Mouse (Mus musculus): ENCODE results near the gene Ube2d2b. TPM values are rescaled to one million over a fixed set of nuclear protein-coding genes. Genes with fewer than 3 reads are reported as not detected.

Gene Ube2d2b
- polyA plus RNA-seq, 1 experiment from 2014 or later = 0.15 TPM

DNA sequence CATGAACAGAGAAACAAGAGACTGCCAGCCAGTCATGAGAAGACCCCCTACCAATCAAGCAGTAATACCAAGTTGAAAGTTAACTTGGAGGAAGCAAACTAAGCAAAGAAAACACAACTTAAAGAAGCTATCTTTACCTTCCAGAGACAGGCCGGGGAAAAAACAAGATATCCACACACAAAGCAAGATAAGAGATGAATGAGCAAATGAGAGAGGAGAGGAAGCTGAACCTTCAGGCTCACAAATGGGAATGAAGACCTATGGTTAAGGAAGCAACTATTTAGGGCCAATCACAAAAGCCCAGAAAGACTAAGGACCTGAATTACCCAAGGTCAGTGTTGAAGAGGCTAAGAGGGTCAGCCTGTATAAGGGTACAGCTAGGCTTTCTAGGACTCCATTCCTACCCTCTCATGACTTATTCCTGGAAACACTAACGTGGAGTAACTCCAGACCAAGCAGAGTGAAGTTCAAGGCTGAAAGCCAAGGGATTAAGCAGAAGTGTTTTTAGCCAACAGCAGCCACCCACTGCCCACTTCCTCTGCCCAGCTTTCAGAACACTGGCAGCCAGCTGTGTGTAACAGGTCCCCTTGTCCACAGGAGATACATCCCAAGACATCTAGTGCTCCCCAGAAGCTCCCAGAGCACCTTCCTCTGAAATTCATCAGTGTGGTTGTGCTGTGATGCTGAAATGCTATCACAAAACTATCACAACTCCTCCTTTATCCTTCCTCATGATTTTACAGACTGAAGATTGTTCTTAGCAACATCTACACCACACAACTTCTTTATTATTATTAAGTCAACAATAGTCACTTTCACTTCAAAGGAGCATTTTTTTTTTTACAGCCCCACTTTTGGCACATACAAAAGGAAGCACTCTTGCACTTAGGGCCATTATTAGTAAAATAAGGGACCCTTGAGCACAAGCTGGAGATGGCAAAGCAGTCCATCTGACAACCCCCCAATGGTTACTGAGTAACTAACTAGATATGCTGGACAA is 36.5 kb downstream of the Ube2d2b start:
- H3K4me3 ChIP-seq (ENCODE audit: low read depth, low read length) = no peak overlapping the region
- WGBS = 78% methylated on average over 2 of the region's 2 CpGs
- no peaks in the 10 kb centered on the region for H3K36me3 ChIP-seq (ENCODE audit: control insufficient read depth, insufficient read depth, low read length)
- DNase-seq (ENCODE audit: low spot score) (no peak), ATAC-seq (replicated peaks; ENCODE audit: low FRiP score) (no peak)
- no peaks in the 10 kb centered on the region for H3K9me3 ChIP-seq (ENCODE audit: control insufficient read depth, low read length)
- H3K9ac ChIP-seq (ENCODE audit: low read length) = no peak overlapping the region
- H3K4me1 ChIP-seq (replicated peaks; ENCODE audit: control insufficient read depth, insufficient read depth, low read length) = no peaks in the 10 kb centered on the region
- no peaks in the 10 kb centered on the region for H3K27me3 ChIP-seq (ENCODE audit: control insufficient read depth, insufficient read depth, low read length)
- no peak overlapping the region for H3K27ac ChIP-seq (ENCODE audit: low read depth, low read length)
- no peak overlapping the region for H3K4me2 ChIP-seq (ENCODE audit: low read depth, low read length, severe bottlenecking)

GRCm38 (mm10) chr5:107867970-107868904 is 38.3 kb downstream of the Ube2d2b start:
- under 1% methylated on average over 82 of the region's 82 CpGs for WGBS
- Histone ChIP-seq H3K27ac (ENCODE audit: low read depth, low read length) (peak overlapping the region; percentile 92), H3K4me1 (replicated peaks; ENCODE audit: control insufficient read depth, insufficient read depth, low read length) (no peaks in the 10 kb centered on the region), H3K27me3 (ENCODE audit: control insufficient read depth, insufficient read depth, low read length) (no peaks in the 10 kb centered on the region), H3K4me2 (ENCODE audit: low read depth, low read length, severe bottlenecking) (peak overlapping the region; percentile 67), H3K4me3 (ENCODE audit: low read depth, low read length) (peak overlapping the region; percentile 89), H3K9ac (ENCODE audit: low read length) (peak overlapping the region; percentile 92), H3K36me3 (ENCODE audit: control insufficient read depth, insufficient read depth, low read length) (no peaks in the 10 kb centered on the region), H3K9me3 (ENCODE audit: control insufficient read depth, low read length) (no peaks in the 10 kb centered on the region)
- peak; percentile 68 for DNase-seq (ENCODE audit: low spot score)
- peak; percentile 70 for ATAC-seq (replicated peaks; ENCODE audit: low FRiP score)

DNA sequence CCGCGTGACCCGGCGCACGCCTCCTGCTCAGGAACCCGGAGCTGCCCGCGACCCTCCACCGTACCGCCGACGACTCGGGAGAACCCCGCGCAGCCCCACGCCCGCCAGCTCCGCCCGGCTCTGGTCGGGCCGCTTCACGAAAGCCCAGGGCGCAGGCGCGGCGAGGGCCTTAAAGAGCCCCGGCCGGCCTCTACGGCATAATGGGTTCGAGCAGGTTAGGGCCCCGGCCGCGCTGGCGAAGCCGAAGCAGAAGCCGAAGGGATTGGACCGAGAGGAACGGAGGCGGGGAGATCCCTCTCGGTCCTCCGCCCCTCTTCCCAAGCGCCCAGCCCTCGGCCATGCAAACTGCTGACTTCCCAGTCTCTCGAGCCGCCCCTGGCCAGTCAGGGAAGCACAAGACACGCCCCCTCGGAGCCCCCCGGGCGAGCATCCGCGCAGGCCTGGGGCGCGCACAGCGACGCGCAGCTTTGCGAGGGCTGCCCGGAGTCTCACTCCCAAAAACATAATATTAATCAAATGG is 39.1 kb downstream of the Ube2d2b start:
- Histone ChIP-seq H3K27ac (ENCODE audit: low read depth, low read length) (peak overlapping the region; percentile 92), H3K27me3 (ENCODE audit: control insufficient read depth, insufficient read depth, low read length) (no peaks in the 10 kb centered on the region), H3K4me2 (ENCODE audit: low read depth, low read length, severe bottlenecking) (peak overlapping the region; percentile 67), H3K36me3 (ENCODE audit: control insufficient read depth, insufficient read depth, low read length) (no peaks in the 10 kb centered on the region), H3K4me3 (ENCODE audit: low read depth, low read length) (peak overlapping the region; percentile 89), H3K9ac (ENCODE audit: low read length) (peak overlapping the region; percentile 92), H3K4me1 (replicated peaks; ENCODE audit: control insufficient read depth, insufficient read depth, low read length) (no peaks in the 10 kb centered on the region), H3K9me3 (ENCODE audit: control insufficient read depth, low read length) (no peaks in the 10 kb centered on the region)
- ATAC-seq (replicated peaks; ENCODE audit: low FRiP score) (peak; percentile 98), DNase-seq (ENCODE audit: low spot score) (peak; percentile 97)
- under 1% methylated on average over 58 of the region's 58 CpGs for WGBS

GRCm38 (mm10) chr5:107869701-107870100 is 39.8 kb downstream of the Ube2d2b start:
- H3K36me3 ChIP-seq (ENCODE audit: control insufficient read depth, insufficient read depth, low read length) = no peaks in the 10 kb centered on the region
- H3K4me3 ChIP-seq (ENCODE audit: low read depth, low read length) = no peak overlapping the region
- ATAC-seq (replicated peaks; ENCODE audit: low FRiP score) = no peak
- no peak overlapping the region for H3K27ac ChIP-seq (ENCODE audit: low read depth, low read length)
- no peaks in the 10 kb centered on the region for H3K4me1 ChIP-seq (replicated peaks; ENCODE audit: control insufficient read depth, insufficient read depth, low read length)
- DNase-seq (ENCODE audit: low spot score) = no peak
- no peaks in the 10 kb centered on the region for H3K9me3 ChIP-seq (ENCODE audit: control insufficient read depth, low read length)
- no peak overlapping the region for H3K4me2 ChIP-seq (ENCODE audit: low read depth, low read length, severe bottlenecking)
- no peaks in the 10 kb centered on the region for H3K27me3 ChIP-seq (ENCODE audit: control insufficient read depth, insufficient read depth, low read length)
- H3K9ac ChIP-seq (ENCODE audit: low read length) = no peak overlapping the region
- 67% methylated on average over 2 of the region's 2 CpGs for WGBS

- Histone ChIP-seq H3K27me3 (ENCODE audit: control insufficient read depth, insufficient read depth, low read length) (no peaks in the 10 kb centered on the region), H3K36me3 (ENCODE audit: control insufficient read depth, insufficient read depth, low read length) (no peaks in the 10 kb centered on the region), H3K9me3 (ENCODE audit: control insufficient read depth, low read length) (no peaks in the 10 kb centered on the region), H3K4me3 (ENCODE audit: low read depth, low read length) (no peak overlapping the region), H3K9ac (ENCODE audit: low read length) (no peak overlapping the region), H3K4me1 (replicated peaks; ENCODE audit: control insufficient read depth, insufficient read depth, low read length) (no peaks in the 10 kb centered on the region), H3K27ac (ENCODE audit: low read depth, low read length) (no peak overlapping the region), H3K4me2 (ENCODE audit: low read depth, low read length, severe bottlenecking) (no peak overlapping the region)
- DNase-seq (ENCODE audit: low spot score) = no peak
- WGBS = 88% methylated on average over 6 of the region's 6 CpGs
- no peak for ATAC-seq (replicated peaks; ENCODE audit: low FRiP score)
These were observed 43.4 kb downstream of the Ube2d2b start for GRCm38 (mm10) chr5:107873330-107873729.

- Histone ChIP-seq H3K9me3 (ENCODE audit: control insufficient read depth, low read length) (no peaks in the 10 kb centered on the region), H3K36me3 (ENCODE audit: control insufficient read depth, insufficient read depth, low read length) (no peaks in the 10 kb centered on the region), H3K27ac (ENCODE audit: low read depth, low read length) (no peak overlapping the region; the same call in 1 of the 2 replicates), H3K4me3 (ENCODE audit: low read depth, low read length) (no peak overlapping the region), H3K9ac (ENCODE audit: low read length) (no peak overlapping the region), H3K27me3 (ENCODE audit: control insufficient read depth, insufficient read depth, low read length) (no peaks in the 10 kb centered on the region), H3K4me1 (replicated peaks; ENCODE audit: control insufficient read depth, insufficient read depth, low read length) (no peaks in the 10 kb centered on the region), H3K4me2 (ENCODE audit: low read depth, low read length, severe bottlenecking) (no peak overlapping the region)
- ATAC-seq (replicated peaks; ENCODE audit: low FRiP score) (no peak), DNase-seq (ENCODE audit: low spot score) (no peak)
- WGBS = 73% methylated on average over 7 of the region's 7 CpGs
These were observed 44.0 kb downstream of the Ube2d2b start for GRCm38 (mm10) chr5:107873886-107874302.

DNA sequence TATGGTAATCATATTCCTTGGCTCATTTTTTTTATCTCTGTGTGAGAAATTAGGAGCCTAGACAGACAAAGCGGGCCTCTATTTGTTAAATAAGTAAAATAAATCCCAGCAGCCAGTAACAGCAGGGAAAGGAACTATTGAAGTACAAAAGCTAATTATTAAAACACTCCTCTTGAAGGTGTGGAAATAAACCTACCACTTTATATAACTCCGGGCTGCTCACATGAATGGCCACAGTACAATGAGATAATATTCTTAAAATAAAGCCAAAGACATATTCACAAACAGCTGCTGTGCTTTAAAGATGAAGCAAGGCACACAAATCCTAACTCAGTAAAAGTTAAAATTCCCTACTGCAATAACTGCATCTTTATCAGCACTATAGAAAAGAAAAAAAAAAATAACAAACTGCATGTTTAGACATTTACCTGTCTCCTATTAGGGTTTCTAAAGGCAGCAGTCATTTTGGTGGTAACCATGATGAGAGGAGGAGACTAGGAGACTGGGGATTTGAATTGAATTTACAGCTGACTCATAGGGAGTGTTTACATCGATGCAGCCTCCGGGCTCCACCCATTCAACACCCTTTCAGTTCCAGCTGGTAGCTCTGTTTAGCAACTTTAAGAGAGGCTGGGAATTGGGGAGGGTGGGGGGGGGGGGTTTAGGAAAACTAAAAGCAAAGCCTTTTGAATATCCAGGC is 44.8 kb downstream of the Ube2d2b start, which contains the start of gene Evi5:
Gene Evi5, minus strand, starts transcription at position 547 of the 700 bp plus-strand sequence.
- Histone ChIP-seq H3K27ac (ENCODE audit: low read depth, low read length) (no peak within 1 kb of the TSS; the same call in 1 of the 2 replicates), H3K27me3 (ENCODE audit: control insufficient read depth, insufficient read depth, low read length) (no peaks in the 10 kb centered on the region), H3K4me1 (replicated peaks; ENCODE audit: control insufficient read depth, insufficient read depth, low read length) (no peaks in the 10 kb centered on the region), H3K4me3 (ENCODE audit: low read depth, low read length) (no peak within 1 kb of the TSS), H3K4me2 (ENCODE audit: low read depth, low read length, severe bottlenecking) (no peak within 1 kb of the TSS), H3K9ac (ENCODE audit: low read length) (no peak within 1 kb of the TSS), H3K9me3 (ENCODE audit: control insufficient read depth, low read length) (no peaks in the 10 kb centered on the region), H3K36me3 (ENCODE audit: control insufficient read depth, insufficient read depth, low read length) (no peaks in the 10 kb centered on the region)
- 51% methylated on average over 4 of the region's 4 CpGs for WGBS
- DNase-seq (ENCODE audit: low spot score) (no peak), ATAC-seq (replicated peaks; ENCODE audit: low FRiP score) (no peak)

- Histone ChIP-seq H3K27me3 (ENCODE audit: control insufficient read depth, insufficient read depth, low read length) (no peaks in the 10 kb centered on the region), H3K9me3 (ENCODE audit: control insufficient read depth, low read length) (no peaks in the 10 kb centered on the region), H3K27ac (ENCODE audit: low read depth, low read length) (no peak overlapping the region), H3K36me3 (ENCODE audit: control insufficient read depth, insufficient read depth, low read length) (no peaks in the 10 kb centered on the region), H3K4me1 (replicated peaks; ENCODE audit: control insufficient read depth, insufficient read depth, low read length) (no peaks in the 10 kb centered on the region), H3K9ac (ENCODE audit: low read length) (no peak overlapping the region), H3K4me2 (ENCODE audit: low read depth, low read length, severe bottlenecking) (no peak overlapping the region), H3K4me3 (ENCODE audit: low read depth, low read length) (no peak overlapping the region)
- DNase-seq (ENCODE audit: low spot score) (no peak), ATAC-seq (replicated peaks; ENCODE audit: low FRiP score) (no peak)
These were observed 45.3 kb downstream of the Ube2d2b start for GRCm38 (mm10) chr5:107875261-107875611.
